Mouse (Mus musculus) spleen, postnatal 14 days (tissue): Measurements from ENCODE around the gene Traf2.
A peak's percentile ranks its signal among the peaks of the same experiment; 100 is the strongest.

Experiments used
- DNase-seq, 2 experiments: peaks; one replicate each; pipeline ENCODE4 v3.0.0; 2021 to 2022; ENCODE audit warnings: low spot score in 2 of 2

Traf2 gene

GRCm38 (mm10) chr2:25497846-25498575 lies 48.7 kb downstream of the Traf2 start:
- no peak for DNase-seq

- DNase-seq = no peak
Observed at GRCm38 (mm10) chr2:25496462-25496861, 50.3 kb downstream of the Traf2 start.

- no peak for DNase-seq
Observed at GRCm38 (mm10) chr2:25493476-25493961, 53.2 kb downstream of the Traf2 start, which contains the start of gene Lcn12. Lcn12 (minus strand) TSS chr2:25493911.

GRCm38 (mm10) chr2:25492988-25493387 lies 53.8 kb downstream of the Traf2 start:
- no peak for DNase-seq

GRCm38 (mm10) chr2:25488671-25489068 lies 58.1 kb downstream of the Traf2 start:
- no peak for DNase-seq

- DNase-seq = no peak
Observed at GRCm38 (mm10) chr2:25487965-25488670, 58.6 kb downstream of the Traf2 start.

- no peak for DNase-seq
Observed at GRCm38 (mm10) chr2:25484901-25485647, 61.7 kb downstream of the Traf2 start.

- DNase-seq = peak; percentile 21 to 40
Observed at GRCm38 (mm10) chr2:25482969-25483368, 63.8 kb downstream of the Traf2 start.

- DNase-seq = no peak
Observed at GRCm38 (mm10) chr2:25480541-25480940, 66.2 kb downstream of the Traf2 start.

GRCm38 (mm10) chr2:25479551-25480311 lies 67.0 kb downstream of the Traf2 start:
- no peak for DNase-seq

GRCm38 (mm10) chr2:25477967-25478675 lies 68.6 kb downstream of the Traf2 start:
- DNase-seq = no peak

GRCm38 (mm10) chr2:25477541-25477940 lies 69.2 kb downstream of the Traf2 start:
- no peak for DNase-seq

- DNase-seq = no peak
Observed at GRCm38 (mm10) chr2:25472550-25472949, 74.2 kb downstream of the Traf2 start.

- no peak for DNase-seq
Observed at GRCm38 (mm10) chr2:25469969-25470368, 76.8 kb downstream of the Traf2 start, which contains the start of gene Ptgds. Ptgds (minus strand) TSS chr2:25470046.

- no peak for DNase-seq
Observed at GRCm38 (mm10) chr2:25468962-25469915, 77.5 kb downstream of the Traf2 start.
